Mouse (Mus musculus): ENCODE measurements around the gene Rps6ka6.

GRCm38 (mm10) chrX:111462092-111462491, 75.7 kb downstream of the Rps6ka6 start:
- TF ChIP-seq POLR2A (IDR thresholded peaks at IDR 0.05; ENCODE audit: low read depth, low read length) (no peak), CTCF (IDR thresholded peaks at IDR 0.05; ENCODE audit: extremely low read depth, insufficient read length, insufficient replicate concordance, low read depth, low read length) (no peak)
